Mouse (Mus musculus): ENCODE measurements around the gene Nptn.

GRCm38 (mm10) chr9:58615064-58615938 is 33.3 kb downstream of the Nptn start:
- TF ChIP-seq POLR2A (IDR thresholded peaks at IDR 0.05; ENCODE audit: extremely low read depth, insufficient read depth, low read length) (no peak), CTCF (IDR thresholded peaks at IDR 0.05; ENCODE audit: extremely low read depth, insufficient read depth, low read length) (no peak)
